Comparison of ENCODE assay signal across 35 mouse cellular contexts in the genomic region with DNA sequence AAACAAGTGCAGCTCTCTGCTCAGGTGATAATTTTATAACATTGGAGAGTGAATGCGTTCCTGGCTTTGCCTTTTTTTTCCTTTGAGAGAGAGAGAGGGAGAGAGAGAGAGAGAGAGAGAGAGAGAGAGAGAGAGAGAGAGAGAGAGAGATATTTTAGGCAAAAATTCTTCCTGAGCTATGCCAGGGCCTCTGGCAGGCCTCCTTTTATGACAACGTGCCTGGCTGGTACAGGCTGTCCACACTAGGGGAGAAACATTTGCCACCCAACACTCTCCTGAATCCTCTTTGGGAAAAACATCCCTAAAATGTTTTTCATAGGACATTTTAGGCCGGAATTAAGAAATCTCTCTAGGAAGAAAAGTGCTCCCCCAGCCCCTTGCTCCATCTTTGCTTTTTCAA. TPM values are rescaled to one million over a fixed set of nuclear protein-coding genes. Genes with fewer than 3 reads are reported as not detected.
"Had no signal": no experiment of that assay in that cellular context is flagged by ENCODE, and none has a peak within 500 bp of the region (broad histone marks: within the 10 kb centered on the region; RNA-seq: fewer than 3 reads in every experiment).

No protein-coding gene starts in this region.

- H3K4me1 ChIP-seq: heart, embryonic 10.5 days; heart, embryonic 12.5 days; hindbrain, embryonic 10.5 days; hindbrain, embryonic 12.5 days; hindbrain, embryonic 13.5 days; hindbrain, embryonic 15.5 days; intestine, embryonic 15.5 days; kidney, embryonic 15.5 days had no signal

- ATAC-seq: hindbrain, embryonic 16.5 days; hindbrain, postnatal 0 days; inflammation-experienced regulatory T-cells, adult 6 months; intestine, embryonic 15.5 days; intestine, embryonic 16.5 days; intestine, postnatal 0 days had no signal

- H3K4me2 ChIP-seq: heart, embryonic 12.5 days; heart, embryonic 13.5 days; heart, embryonic 15.5 days; hindbrain, embryonic 12.5 days; hindbrain, embryonic 13.5 days; hindbrain, embryonic 14.5 days; hindbrain, embryonic 15.5 days; intestine, embryonic 15.5 days; kidney, embryonic 15.5 days had no signal

- H3K36me3 ChIP-seq: heart, embryonic 10.5 days; heart, embryonic 12.5 days; heart, embryonic 13.5 days; heart, embryonic 15.5 days; hindbrain, embryonic 10.5 days; hindbrain, embryonic 12.5 days; hindbrain, embryonic 13.5 days; hindbrain, embryonic 15.5 days; intestine, embryonic 15.5 days; kidney, embryonic 15.5 days had no signal

- H3K9ac ChIP-seq: heart, embryonic 12.5 days; heart, embryonic 13.5 days; heart, embryonic 15.5 days; hindbrain, embryonic 12.5 days; hindbrain, embryonic 13.5 days; hindbrain, embryonic 14.5 days; hindbrain, embryonic 15.5 days; intestine, embryonic 15.5 days; kidney, embryonic 15.5 days had no signal

- H3K27me3 ChIP-seq: heart, embryonic 12.5 days; heart, embryonic 13.5 days; heart, embryonic 15.5 days; hindbrain, embryonic 12.5 days; hindbrain, embryonic 13.5 days; hindbrain, embryonic 15.5 days; intestine, embryonic 15.5 days; kidney, embryonic 15.5 days had no signal

- DNase-seq: heart, postnatal 14 days; heart, postnatal 4 days; kidney, adult 11 months; kidney, adult 18-20 months; kidney, adult 2 months; kidney, adult 8-10 months; kidney, adult 9 months; kidney, postnatal 10 days; kidney, postnatal 14 days; kidney, postnatal 25 days; kidney, postnatal 36 days; kidney, postnatal 4 days; layer of hippocampus, adult 9-11 months; layer of hippocampus, postnatal 36 days had no signal

- H3K9me3 ChIP-seq: heart, embryonic 10.5 days; heart, embryonic 13.5 days; heart, embryonic 15.5 days; hindbrain, embryonic 10.5 days; hindbrain, embryonic 13.5 days; hindbrain, embryonic 15.5 days; intestine, embryonic 15.5 days; kidney, embryonic 15.5 days had no signal

- H3K4me3 ChIP-seq: heart, embryonic 10.5 days; heart, embryonic 12.5 days; heart, embryonic 13.5 days; heart, embryonic 15.5 days; hindbrain, embryonic 10.5 days; hindbrain, embryonic 12.5 days; hindbrain, embryonic 13.5 days; hindbrain, embryonic 15.5 days; intestine, embryonic 15.5 days; kidney, embryonic 15.5 days; layer of hippocampus, adult 2 months; left cerebral cortex, adult 2 months had no signal

- H3K27ac ChIP-seq: heart, embryonic 10.5 days; heart, embryonic 13.5 days; heart, embryonic 15.5 days; hindbrain, embryonic 10.5 days; hindbrain, embryonic 12.5 days; hindbrain, embryonic 13.5 days; hindbrain, embryonic 14.5 days; hindbrain, embryonic 15.5 days; hindbrain, postnatal 0 days; intestine, embryonic 15.5 days; kidney, embryonic 15.5 days; kidney, postnatal 0 days; layer of hippocampus, adult 2 months; left cerebral cortex, adult 2 months had no signal

RNA-seq across cellular contexts. Expression of a gene that starts 51.4 kb away (rescaled TPM):
- total RNA-seq: heart, postnatal 14 days; heart, postnatal 25 days; heart, postnatal 4 days; hematopoietic stem cell, adult 5-6 weeks; left cerebral cortex, adult 2 months had no signal
